Mouse (Mus musculus) spleen, adult 2 months (tissue): ENCODE data around the gene Ank2.

Experiments
- CTCF ChIP-seq: fragments of 200-500 bp; IDR thresholded peaks from 2 replicates; pipeline ENCODE4 v1.5.1; 2011; ENCODE audit warnings: mild to moderate bottlenecking, inconsistent platforms; ENCODE audit not compliant: insufficient read depth, insufficient read length, insufficient replicate concordance; ENCODE audit errors: extremely low read depth
- POLR2A ChIP-seq: fragments of 200-500 bp; IDR thresholded peaks from 2 replicates; pipeline ENCODE4 v1.6.1; 2011; ENCODE audit warnings: low read depth, low read length, inconsistent platforms

DNA sequence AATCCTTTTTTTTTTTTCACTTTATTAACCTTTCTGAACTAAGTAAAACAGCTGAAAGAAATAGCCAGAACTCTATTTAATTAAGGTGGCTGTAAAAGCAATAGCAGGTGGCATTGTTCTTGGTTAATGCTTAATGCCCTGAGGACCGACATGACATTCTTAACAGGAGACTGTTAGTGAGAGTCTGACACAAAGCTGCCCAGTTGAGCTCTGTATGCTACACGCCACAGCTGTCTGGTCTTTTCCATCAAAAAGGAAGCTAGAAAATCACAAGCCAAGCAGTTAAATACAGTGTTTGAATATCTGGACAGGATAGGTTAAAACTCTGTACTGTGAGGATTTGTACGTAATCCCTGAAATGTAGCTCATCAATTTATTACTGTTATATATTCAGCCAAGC is 368.1 kb downstream of the Ank2 start:
- TF ChIP-seq POLR2A = no peak
- TF ChIP-seq CTCF = no peak
